Mouse (Mus musculus): Measurements from ENCODE around the gene Agt.

- TF ChIP-seq POLR2A (IDR thresholded peaks at IDR 0.05; ENCODE audit: low read depth, low read length) (no peak), CTCF (conservative IDR thresholded peaks at IDR 0.05; ENCODE audit: insufficient read depth, insufficient read length, low read depth, low read length) (no peak)
Measured at GRCm38 (mm10) chr8:124546371-124546770, 23.1 kb downstream of the Agt start.
